Mouse (Mus musculus) bone marrow macrophage, adult 2 months (primary cell): ENCODE data around the gene Chchd6.

Source experiments
- CTCF ChIP-seq: IDR thresholded peaks from 2 replicates; pipeline ENCODE4 v1.5.1; 2012; ENCODE audit warnings: low read depth, mild to moderate bottlenecking, low read length, moderate library complexity
- POLR2A ChIP-seq: IDR thresholded peaks from 2 replicates; pipeline ENCODE4 v1.6.1; 2012; ENCODE audit warnings: mild to moderate bottlenecking, low read depth, low read length, borderline replicate concordance

DNA sequence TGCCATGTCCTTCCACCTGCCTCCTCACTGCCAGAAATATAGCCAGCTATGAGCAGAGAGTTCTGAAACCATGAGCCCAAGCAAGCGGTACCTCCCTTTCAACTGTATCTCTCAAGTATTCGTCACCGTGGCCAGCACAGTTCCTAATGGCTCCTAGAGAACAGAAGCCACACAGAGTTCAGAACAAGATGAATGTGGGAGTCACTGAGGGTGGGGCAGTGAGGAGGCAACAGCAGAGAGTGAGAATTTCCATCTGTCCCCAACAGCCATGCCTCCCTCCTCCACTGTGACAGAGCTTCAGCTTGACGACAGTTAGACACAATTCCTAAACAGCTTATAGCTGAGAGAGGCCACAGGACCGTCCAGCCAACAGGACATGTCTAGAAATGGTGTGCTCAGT, 41.4 kb downstream of the Chchd6 start:
- no peak for TF ChIP-seq POLR2A
- TF ChIP-seq CTCF = no peak
